Mouse (Mus musculus): ENCODE results near the gene Samt3.

Gene Samt3

GRCm38 (mm10) chrX:86043899-86044298, at the start of gene Samt3:
Gene Samt3, plus strand, starts transcription at chrX:86044199.
- DNase-seq (ENCODE audit: low spot score), result no peak

GRCm38 (mm10) chrX:86016591-86016990, 27.4 kb upstream of the Samt3 start:
- DNase-seq (ENCODE audit: low spot score), result no peak

DNA sequence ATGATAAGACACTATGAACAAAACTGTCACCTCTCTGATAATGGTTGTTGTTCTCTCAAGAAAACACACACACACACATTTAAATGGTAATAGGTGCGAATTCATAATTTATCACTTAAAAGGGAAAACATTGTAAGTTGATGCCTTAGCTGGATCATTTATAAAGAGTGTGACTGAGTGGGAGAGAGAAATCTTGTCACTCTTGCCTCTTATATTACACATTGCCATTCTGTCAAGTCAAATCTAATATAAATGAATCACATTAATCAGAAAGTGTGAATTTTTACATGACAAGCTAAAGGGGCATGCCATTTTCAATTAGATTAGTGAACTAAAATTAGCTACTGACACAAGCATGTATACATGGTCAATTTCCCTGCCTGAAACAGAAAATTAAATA, 44.7 kb downstream of the Samt3 start:
- DNase-seq (ENCODE audit: low spot score), result no peak
